15 mouse cellular contexts compared by ENCODE assay signal in genomic region chr4:82957827-82958538, GRCm38 (mm10).
DNase-seq lines count a peak whose midpoint lies in the region; ATAC-seq and TF ChIP-seq lines count a peak whose summit lies in the region.
"Had no signal": no experiment of that assay in that cellular context is flagged by ENCODE, and none has a peak within 500 bp of the region (broad histone marks: within the 10 kb centered on the region; RNA-seq: fewer than 3 reads in every experiment).

No protein-coding gene starts in this region.

- DNase-seq in layer of hippocampus, adult 11-12 months (ENCODE audit: low spot score): peak; percentile 37
- DNase-seq in layer of hippocampus, postnatal 25 days (ENCODE audit: extremely low spot score in 1 of 2, low spot score in 1 of 2): no peak
- peak; percentile 43 for DNase-seq in hindbrain, postnatal 0 days (ENCODE audit: low spot score)
- DNase-seq in liver, postnatal 0 days: no peak
- no peak for DNase-seq in kidney, adult 11 months
- no peak for DNase-seq in right cerebral cortex, postnatal 10 days (ENCODE audit: low spot score in 2 of 2)
- DNase-seq: adrenal gland, adult 8-10 months; cerebellum, adult 2 months; heart, postnatal 14 days; kidney, adult 8-10 months; thymus, adult 2 months had no signal

- no peaks in the 10 kb centered on the region for H3K9me3 ChIP-seq in embryonic facial prominence, embryonic 15.5 days (replicated peaks)
- no peaks in the 10 kb centered on the region for H3K9me3 ChIP-seq in hindbrain, postnatal 0 days (ENCODE audit: low read length)
- no peaks in the 10 kb centered on the region for H3K9me3 ChIP-seq in midbrain, embryonic 13.5 days
- no peaks in the 10 kb centered on the region for H3K9me3 ChIP-seq in liver, postnatal 0 days (ENCODE audit: low read length)

- TF ChIP-seq EP300 in liver, postnatal 0 days (IDR thresholded peaks at IDR 0.05; ENCODE audit: low read depth): no peak

- no peak overlapping the region for H3K4me2 ChIP-seq in embryonic facial prominence, embryonic 15.5 days (replicated peaks)
- H3K4me2 ChIP-seq in hindbrain, postnatal 0 days (ENCODE audit: low read depth, low read length): peak overlapping the region; percentile 13
- H3K4me2 ChIP-seq in midbrain, embryonic 13.5 days (replicated peaks): no peak overlapping the region
- no peak overlapping the region for H3K4me2 ChIP-seq in liver, postnatal 0 days (ENCODE audit: low read depth, low read length)

- H3K4me3 ChIP-seq in embryonic facial prominence, embryonic 15.5 days (replicated peaks): no peak overlapping the region
- H3K4me3 ChIP-seq in hindbrain, postnatal 0 days (ENCODE audit: low read length): no peak overlapping the region
- H3K4me3 ChIP-seq in midbrain, embryonic 13.5 days (replicated peaks): no peak overlapping the region
- H3K4me3 ChIP-seq in liver, postnatal 0 days (ENCODE audit: low read depth, low read length): no peak overlapping the region

- H3K9ac ChIP-seq in embryonic facial prominence, embryonic 15.5 days: no peak overlapping the region
- no peak overlapping the region for H3K9ac ChIP-seq in hindbrain, postnatal 0 days (replicated peaks; ENCODE audit: low read length)
- H3K9ac ChIP-seq in midbrain, embryonic 13.5 days (replicated peaks): no peak overlapping the region
- no peak overlapping the region for H3K9ac ChIP-seq in liver, postnatal 0 days (replicated peaks)
- H3K9ac ChIP-seq: liver, embryonic 14.5 days had no signal

- ATAC-seq in embryonic facial prominence, embryonic 15.5 days (ENCODE audit: insufficient number of reproducible peaks, low FRiP score, low TSS enrichment, low read depth): peak; percentile 57
- peak; percentile 56 for ATAC-seq in hindbrain, postnatal 0 days
- peak; percentile 58; the same call in 1 of the 2 replicates for ATAC-seq in midbrain, embryonic 13.5 days
- no peak for ATAC-seq in liver, postnatal 0 days
- ATAC-seq: CD4-positive, CD25-positive, alpha-beta regulatory T cell, adult 4 months had no signal

- WGBS in embryonic facial prominence, embryonic 15.5 days: 78% methylated on average over 14 of the region's 14 CpGs
- 50% methylated on average over 14 of the region's 14 CpGs for WGBS in hindbrain, postnatal 0 days
- 55% methylated on average over 14 of the region's 14 CpGs for WGBS in midbrain, embryonic 13.5 days
- WGBS in liver, postnatal 0 days (ENCODE audit: insufficient replicate concordance): 79% methylated on average over 14 of the region's 14 CpGs

- H3K27me3 ChIP-seq in embryonic facial prominence, embryonic 15.5 days: no peaks in the 10 kb centered on the region
- no peaks in the 10 kb centered on the region for H3K27me3 ChIP-seq in hindbrain, postnatal 0 days (ENCODE audit: insufficient read depth, low read length)
- H3K27me3 ChIP-seq in midbrain, embryonic 13.5 days: no peaks in the 10 kb centered on the region
- no peaks in the 10 kb centered on the region for H3K27me3 ChIP-seq in liver, postnatal 0 days (ENCODE audit: insufficient read depth, low read length)

- H3K36me3 ChIP-seq in embryonic facial prominence, embryonic 15.5 days: peaks cover 13% of the 10 kb centered on the region; the same call in 1 of the 2 replicates
- H3K36me3 ChIP-seq in hindbrain, postnatal 0 days (ENCODE audit: insufficient read depth, low read length): no peaks in the 10 kb centered on the region
- no peaks in the 10 kb centered on the region for H3K36me3 ChIP-seq in midbrain, embryonic 13.5 days
- no peaks in the 10 kb centered on the region for H3K36me3 ChIP-seq in liver, postnatal 0 days (replicated peaks; ENCODE audit: insufficient read depth, low read length)

- H3K27ac ChIP-seq in embryonic facial prominence, embryonic 15.5 days (replicated peaks): no peak overlapping the region
- H3K27ac ChIP-seq in hindbrain, postnatal 0 days: no peak overlapping the region
- peak overlapping the region; percentile 19; the same call in 1 of the 2 replicates for H3K27ac ChIP-seq in midbrain, embryonic 13.5 days
- H3K27ac ChIP-seq in liver, postnatal 0 days (ENCODE audit: low read depth): no peak overlapping the region
- H3K27ac ChIP-seq: liver, embryonic 14.5 days had no signal

- H3K4me1 ChIP-seq in embryonic facial prominence, embryonic 15.5 days: no peaks in the 10 kb centered on the region
- H3K4me1 ChIP-seq in hindbrain, postnatal 0 days (ENCODE audit: insufficient read depth, low read length): no peaks in the 10 kb centered on the region
- peaks cover 10% of the 10 kb centered on the region for H3K4me1 ChIP-seq in midbrain, embryonic 13.5 days (replicated peaks)
- no peaks in the 10 kb centered on the region for H3K4me1 ChIP-seq in liver, postnatal 0 days (ENCODE audit: insufficient read depth)

- no peak for TF ChIP-seq CTCF in hindbrain, postnatal 0 days (IDR thresholded peaks at IDR 0.05; ENCODE audit: low read depth)
- TF ChIP-seq CTCF in liver, postnatal 0 days (IDR thresholded peaks at IDR 0.05; ENCODE audit: low read depth): no peak

Comparison
In these comparisons a context has a peak if more than half of its experiments do, and no peak if none do; other contexts are left out.
1. DNase-seq: peak in layer of hippocampus, adult 11-12 months (single experiment) and hindbrain, postnatal 0 days (single experiment); none in layer of hippocampus, postnatal 25 days (0 of 2), liver, postnatal 0 days (single experiment), kidney, adult 11 months (single experiment) and right cerebral cortex, postnatal 10 days (0 of 2).